Mouse (Mus musculus) forebrain, embryonic 15.5 days (tissue): ENCODE results near the gene Cstb. TPM values are rescaled to one million over a fixed set of nuclear protein-coding genes. Genes with fewer than 3 reads are reported as not detected.

ENCODE experiments used
- ATAC-seq: fragments of 200-750 bp; cut with Nextera tagmentation; replicated peaks from 2 replicates; pipeline ENCODE4 v1.8.0; 2017; ENCODE audit warnings: mild to moderate bottlenecking, moderate TSS enrichment, moderate library complexity
- H3K27ac ChIP-seq: fragments of 300-500 bp; sonication (generic); replicated peaks from 2 replicates; pipeline ENCODE4 v1.5.1; 2015; ENCODE audit warnings: mild to moderate bottlenecking, inconsistent platforms
- H3K27me3 ChIP-seq: fragments of 300-500 bp; sonication (generic); 2 replicates; pipeline ENCODE4 v1.6.1; 2015; ENCODE audit warnings: inconsistent platforms
- H3K36me3 ChIP-seq: fragments of 300-500 bp; sonication (generic); 2 replicates; pipeline ENCODE4 v1.6.1; 2015; ENCODE audit warnings: mild to moderate bottlenecking, inconsistent platforms
- H3K4me1 ChIP-seq: fragments of 300-500 bp; sonication (generic); 2 replicates; pipeline ENCODE4 v1.6.1; 2015; ENCODE audit warnings: inconsistent platforms
- H3K4me2 ChIP-seq: fragments of 300-500 bp; sonication (generic); replicated peaks from 2 replicates; pipeline ENCODE4 v1.6.1; 2015; ENCODE audit warnings: mild to moderate bottlenecking, inconsistent platforms
- H3K4me3 ChIP-seq: fragments of 300-500 bp; sonication (generic); 2 replicates; pipeline ENCODE4 v1.5.1; 2015; ENCODE audit warnings: mild to moderate bottlenecking, inconsistent platforms
- H3K9ac ChIP-seq: fragments of 300-500 bp; sonication (generic); replicated peaks from 2 replicates; pipeline ENCODE4 v1.6.1; 2015; ENCODE audit warnings: mild to moderate bottlenecking, inconsistent platforms
- H3K9me3 ChIP-seq: fragments of 300-500 bp; sonication (generic); 2 replicates; pipeline ENCODE4 v1.6.1; 2016; ENCODE audit warnings: inconsistent platforms
- WGBS: fragments of 180-500 bp; shearing (Covaris S2); methylation state at CpG from one replicate; pipeline ENCODE4 v1.1.7; 2015; ENCODE audit warnings: mixed read lengths; 5-methylcytosine and 5-hydroxymethylcytosine counted together
- polyA plus RNA-seq: library from polyadenylated mRNA; unstranded; fragments of >200 nt; fragmentation: Nextera tagmentation; extraction: Ambion mirVana; gene quantifications from 2 replicates; pipeline ENCODE4 v1.2.1, GENCODE M21; 2015

The Cstb gene
- 100 and 115 TPM in 2 replicates for polyA plus RNA-seq

GRCm38 (mm10) chr10:78425181-78426041, at the start of gene Cstb:
TSS of gene Cstb (plus strand) at chr10:78425669.
- WGBS: 1% methylated on average over 40 of the region's 40 CpGs
- peak within 1 kb of the TSS; percentile 61 for H3K27ac ChIP-seq
- peaks cover 11% of the 10 kb centered on the region for H3K36me3 ChIP-seq
- no peaks in the 10 kb centered on the region for H3K9me3 ChIP-seq
- peak within 1 kb of the TSS; percentile 73 for H3K4me2 ChIP-seq
- no peaks in the 10 kb centered on the region for H3K27me3 ChIP-seq
- H3K4me1 ChIP-seq: peaks cover 13% of the 10 kb centered on the region
- H3K4me3 ChIP-seq: peak within 1 kb of the TSS; percentile 78
- ATAC-seq: peak; percentile 94
- peak within 1 kb of the TSS; percentile 91 for H3K9ac ChIP-seq

- H3K27ac ChIP-seq: no peak overlapping the region
- no peak for ATAC-seq
- 92% methylated on average over 7 of the region's 7 CpGs for WGBS
- H3K4me1 ChIP-seq: no peaks in the 10 kb centered on the region
- H3K9me3 ChIP-seq: no peaks in the 10 kb centered on the region
- no peak overlapping the region for H3K9ac ChIP-seq
- no peaks in the 10 kb centered on the region for H3K36me3 ChIP-seq
- no peak overlapping the region for H3K4me2 ChIP-seq
- no peaks in the 10 kb centered on the region for H3K27me3 ChIP-seq
- H3K4me3 ChIP-seq: no peak overlapping the region
Measured at GRCm38 (mm10) chr10:78378516-78378915, 47.0 kb upstream of the Cstb start.

- H3K27ac ChIP-seq: no peak overlapping the region
- no peaks in the 10 kb centered on the region for H3K36me3 ChIP-seq
- WGBS: 77% methylated on average over 3 of the region's 3 CpGs
- no peak for ATAC-seq
- H3K9me3 ChIP-seq: no peaks in the 10 kb centered on the region
- H3K4me1 ChIP-seq: no peaks in the 10 kb centered on the region
- no peaks in the 10 kb centered on the region for H3K27me3 ChIP-seq
- no peak overlapping the region for H3K9ac ChIP-seq
- no peak overlapping the region for H3K4me2 ChIP-seq
- no peak overlapping the region for H3K4me3 ChIP-seq
Measured at GRCm38 (mm10) chr10:78383567-78383966, 41.9 kb upstream of the Cstb start.

GRCm38 (mm10) chr10:78385520-78385919, 39.9 kb upstream of the Cstb start:
- H3K9ac ChIP-seq: no peak overlapping the region
- H3K9me3 ChIP-seq: no peaks in the 10 kb centered on the region
- peaks cover 2% of the 10 kb centered on the region; the same call in 1 of the 2 replicates for H3K4me1 ChIP-seq
- ATAC-seq: no peak
- H3K4me2 ChIP-seq: no peak overlapping the region
- peaks cover 2% of the 10 kb centered on the region for H3K27me3 ChIP-seq
- H3K36me3 ChIP-seq: no peaks in the 10 kb centered on the region
- H3K4me3 ChIP-seq: no peak overlapping the region
- no peak overlapping the region for H3K27ac ChIP-seq
- 70% methylated on average over 5 of the region's 5 CpGs for WGBS

GRCm38 (mm10) chr10:78388216-78388980, 37.1 kb upstream of the Cstb start:
- Histone ChIP-seq H3K27ac (no peak overlapping the region), H3K4me1 (peaks cover 10% of the 10 kb centered on the region; the same call in 1 of the 2 replicates), H3K27me3 (peaks cover 23% of the 10 kb centered on the region), H3K9ac (no peak overlapping the region; the same call in 1 of the 2 replicates), H3K4me3 (no peak overlapping the region), H3K9me3 (no peaks in the 10 kb centered on the region), H3K36me3 (no peaks in the 10 kb centered on the region), H3K4me2 (no peak overlapping the region)
- ATAC-seq: no peak
- 45% methylated on average over 20 of the region's 20 CpGs for WGBS

GRCm38 (mm10) chr10:78390982-78391470, 34.4 kb upstream of the Cstb start:
- Histone ChIP-seq H3K36me3 (no peaks in the 10 kb centered on the region), H3K4me2 (no peak overlapping the region), H3K27ac (no peak overlapping the region), H3K4me1 (peaks cover 17% of the 10 kb centered on the region), H3K9ac (no peak overlapping the region), H3K27me3 (peaks cover 23% of the 10 kb centered on the region), H3K9me3 (no peaks in the 10 kb centered on the region), H3K4me3 (no peak overlapping the region)
- 9% methylated on average over 4 of the region's 4 CpGs for WGBS
- ATAC-seq: no peak

GRCm38 (mm10) chr10:78392072-78392471, 33.4 kb upstream of the Cstb start:
- no peak overlapping the region for H3K27ac ChIP-seq
- no peak for ATAC-seq
- no peaks in the 10 kb centered on the region for H3K9me3 ChIP-seq
- H3K9ac ChIP-seq: no peak overlapping the region; the same call in 1 of the 2 replicates
- WGBS: 2% methylated on average over 18 of the region's 18 CpGs
- H3K4me3 ChIP-seq: no peak overlapping the region
- H3K27me3 ChIP-seq: peaks cover 23% of the 10 kb centered on the region
- peaks cover 22% of the 10 kb centered on the region for H3K4me1 ChIP-seq
- no peak overlapping the region for H3K4me2 ChIP-seq
- no peaks in the 10 kb centered on the region for H3K36me3 ChIP-seq

GRCm38 (mm10) chr10:78395377-78395776, 30.1 kb upstream of the Cstb start:
- H3K4me2 ChIP-seq: no peak overlapping the region
- ATAC-seq: 0 out of 2 replicates have a peak, but pooled peaks have one; percentile 26
- WGBS: 80% methylated on average over 3 of the region's 3 CpGs

GRCm38 (mm10) chr10:78395819-78396624, 29.4 kb upstream of the Cstb start:
- Histone ChIP-seq H3K36me3 (peaks cover 15% of the 10 kb centered on the region), H3K9ac (0 out of 2 replicates have a peak overlapping the region, but pooled peaks have one; percentile 10), H3K27me3 (peaks cover 16% of the 10 kb centered on the region), H3K27ac (peak overlapping the region; percentile 62), H3K4me2 (peak overlapping the region; percentile 37), H3K4me1 (peaks cover 16% of the 10 kb centered on the region), H3K9me3 (no peaks in the 10 kb centered on the region), H3K4me3 (peak overlapping the region; percentile 18; the same call in 1 of the 2 replicates)
- ATAC-seq: peak; percentile 90
- WGBS: 1% methylated on average over 17 of the region's 17 CpGs

More at GRCm38 (mm10) chr10:78395377-78395776, 30.1 kb upstream of the Cstb start:
- Histone ChIP-seq H3K4me1 (peaks cover 21% of the 10 kb centered on the region), H3K36me3 (peaks cover 8% of the 10 kb centered on the region), H3K27ac (peak overlapping the region; percentile 62), H3K27me3 (peaks cover 23% of the 10 kb centered on the region), H3K4me3 (no peak overlapping the region), H3K9ac (no peak overlapping the region), H3K9me3 (no peaks in the 10 kb centered on the region)

- no peaks in the 10 kb centered on the region for H3K9me3 ChIP-seq
- WGBS: 61% methylated on average over 4 of the region's 4 CpGs
- peak overlapping the region; percentile 18; the same call in 1 of the 2 replicates for H3K4me3 ChIP-seq
Measured at GRCm38 (mm10) chr10:78396625-78396885, 28.9 kb upstream of the Cstb start.

GRCm38 (mm10) chr10:78399090-78399657, 26.3 kb upstream of the Cstb start:
- ATAC-seq: no peak
- H3K4me3 ChIP-seq: no peak overlapping the region
- H3K4me2 ChIP-seq: no peak overlapping the region
- no peaks in the 10 kb centered on the region for H3K27me3 ChIP-seq
- no peak overlapping the region for H3K9ac ChIP-seq
- 41% methylated on average over 17 of the region's 17 CpGs for WGBS
- H3K27ac ChIP-seq: no peak overlapping the region
- no peaks in the 10 kb centered on the region for H3K9me3 ChIP-seq
- H3K36me3 ChIP-seq: peaks cover 46% of the 10 kb centered on the region
- peaks cover 11% of the 10 kb centered on the region for H3K4me1 ChIP-seq

More at GRCm38 (mm10) chr10:78396625-78396885, 28.9 kb upstream of the Cstb start:
- no peak overlapping the region; the same call in 1 of the 2 replicates for H3K27ac ChIP-seq
- peaks cover 14% of the 10 kb centered on the region for H3K4me1 ChIP-seq
- peak; percentile 55; the same call in 1 of the 2 replicates for ATAC-seq
- peak overlapping the region; percentile 37 for H3K4me2 ChIP-seq
- peaks cover 20% of the 10 kb centered on the region for H3K36me3 ChIP-seq
- H3K27me3 ChIP-seq: peaks cover 12% of the 10 kb centered on the region
- H3K9ac ChIP-seq: no peak overlapping the region
